Mouse (Mus musculus): ENCODE data around the gene Cp. TPM values are rescaled to one million over a fixed set of nuclear protein-coding genes. Genes with fewer than 3 reads are reported as not detected.

Cp gene
- polyA plus RNA-seq (2014; fragmentation: Illumina TruSeq; extraction: RNeasy Lipid Tissue Mini Kit (QIAGEN cat#74804); ENCODE audit: low read depth, low replicate concordance): 274 TPM

DNA sequence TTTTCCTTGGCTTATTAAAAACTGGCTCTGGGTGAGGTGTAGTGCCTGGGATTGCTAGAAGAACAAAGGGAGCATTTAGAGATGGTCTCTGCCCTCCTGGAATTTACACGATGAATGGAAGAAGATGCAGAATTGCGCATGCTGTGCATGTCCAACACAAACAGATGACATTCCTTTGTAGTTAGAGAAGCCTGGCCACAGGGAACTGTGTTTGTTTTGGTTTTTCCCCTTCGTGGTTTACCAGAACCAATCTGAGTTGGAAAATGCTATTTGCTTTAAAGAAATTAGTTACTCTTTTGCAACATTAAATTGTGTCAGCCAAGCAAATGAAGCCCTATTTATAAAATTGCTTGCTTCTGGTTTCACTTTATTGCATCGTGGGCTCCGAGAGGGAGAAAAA is at the start of gene Cp:
Cp (plus strand) TSS at position 170 of the 400 bp plus-strand sequence.

DNA sequence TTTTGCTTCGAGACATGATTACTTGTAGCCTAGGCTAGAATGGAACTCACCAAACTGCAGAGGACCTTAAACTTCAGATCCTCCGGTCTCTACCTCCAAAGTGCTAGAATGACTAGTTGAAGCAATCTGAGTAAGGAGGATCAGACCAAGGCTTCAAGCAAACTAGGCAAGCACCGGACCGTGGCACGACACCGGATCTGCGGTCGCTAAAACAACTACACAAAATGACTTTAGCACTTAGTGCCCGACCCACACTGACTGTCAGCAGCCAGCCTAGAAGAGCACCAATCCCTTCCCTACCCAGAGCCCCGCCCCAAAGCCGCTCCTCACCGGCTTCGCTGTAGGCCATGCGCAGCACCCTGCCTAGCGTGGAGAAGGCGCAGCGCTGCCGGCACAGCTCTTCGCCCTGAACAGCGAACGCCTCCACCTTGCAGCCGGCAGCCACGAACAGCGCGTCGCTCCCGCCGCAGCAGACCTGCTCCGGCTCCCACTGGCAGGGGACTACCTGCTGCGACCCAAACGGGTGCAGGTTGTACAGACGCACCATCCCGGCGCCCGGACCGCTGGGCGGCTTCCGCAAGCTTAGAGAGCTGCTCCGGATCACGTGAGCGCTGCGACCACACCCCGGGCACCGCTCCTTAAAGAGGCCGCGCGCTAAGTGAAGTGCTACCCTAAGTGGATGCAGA is 78.0 kb downstream of the Cp start, which contains the start of gene Hps3:
Hps3 (minus strand) TSS at position 597 of the 686 bp plus-strand sequence.

DNA sequence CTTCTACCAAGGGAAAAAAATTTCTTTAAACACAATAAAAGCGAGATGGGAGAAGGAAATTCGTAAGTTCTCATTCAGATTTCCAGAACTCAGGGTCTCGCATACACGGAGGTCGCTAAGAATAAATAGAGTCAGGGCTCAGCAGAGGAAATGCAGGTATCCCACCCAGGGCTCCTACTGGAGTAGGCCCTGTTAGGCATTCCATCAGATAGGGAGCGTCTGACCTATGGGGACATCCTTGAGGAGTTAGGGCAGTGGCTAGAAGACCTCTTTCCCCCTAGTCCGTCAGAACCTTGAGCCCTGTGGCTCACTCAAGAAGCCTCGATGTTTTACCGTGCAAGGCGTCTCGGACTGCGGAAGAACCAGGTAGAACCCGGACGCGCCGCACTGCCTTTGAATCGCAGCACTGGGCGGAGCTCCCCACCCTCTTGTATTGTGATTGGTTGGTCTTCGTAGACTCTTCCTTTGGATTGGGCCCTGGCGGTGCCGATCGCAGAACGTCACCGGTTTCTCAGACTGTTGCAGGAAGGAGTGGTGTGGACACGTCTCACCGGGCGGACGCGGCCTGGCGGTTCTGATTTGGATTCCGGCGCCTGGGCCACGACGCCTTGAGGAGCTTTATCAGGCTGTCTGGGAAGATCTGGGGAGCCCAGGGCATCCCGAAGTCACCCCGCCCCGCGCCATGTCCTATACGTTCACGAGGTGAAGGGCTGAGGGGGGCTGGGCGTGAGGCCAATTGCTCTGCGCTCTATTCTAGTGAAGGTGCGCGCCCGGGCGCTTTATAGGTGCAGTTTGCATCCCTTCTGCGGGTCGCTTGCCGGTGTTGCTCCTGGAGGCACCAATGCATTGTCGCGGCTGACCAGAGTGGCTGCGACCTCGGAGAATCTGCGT is 100.7 kb downstream of the Cp start, which contains the start of gene Hltf:
Hltf (plus strand) TSS at position 506 of the 891 bp plus-strand sequence.

Other genes starting within 250 kb of the Cp start
- 28.9 TPM for gene Hps3, start 78.3 kb downstream of the Cp start, polyA plus RNA-seq (2014; fragmentation: Illumina TruSeq; extraction: RNeasy Lipid Tissue Mini Kit (QIAGEN cat#74804); ENCODE audit: low read depth, low replicate concordance)
- gene Hltf, start 100.8 kb downstream of the Cp start, polyA plus RNA-seq (2014; fragmentation: Illumina TruSeq; extraction: RNeasy Lipid Tissue Mini Kit (QIAGEN cat#74804); ENCODE audit: low read depth, low replicate concordance): 81.2 TPM
- gene Gyg, start 198.3 kb downstream of the Cp start, polyA plus RNA-seq (2014; fragmentation: Illumina TruSeq; extraction: RNeasy Lipid Tissue Mini Kit (QIAGEN cat#74804); ENCODE audit: low read depth, low replicate concordance): 234 TPM

Data from adrenal gland, adult 10 weeks (tissue).